Mouse (Mus musculus) kidney, postnatal 14 days (tissue): ENCODE data around the gene Tuba3b.

Experiments
- DNase-seq: peaks from one replicate; pipeline ENCODE4 v3.0.0; 2022; ENCODE audit warnings: mixed read lengths

Gene Tuba3b

GRCm38 (mm10) chr6:145669596-145670071 is 54.1 kb downstream of the Tuba3b start:
- no peak for DNase-seq
